Mouse (Mus musculus) CH12.LX (cell line): ENCODE measurements at regions not wholly inside any gene's neighbourhood (a gene's known extent, or its start where the extent isn't known, plus 50 kb on each side); places are given as distances from the start of the nearest gene placed in this dataset.
A peak's percentile ranks its signal among the peaks of the same experiment; 100 is the strongest.

Experiments
- MEF2A ChIP-seq: IDR thresholded peaks from 2 replicates; pipeline ENCODE4 v1.6.1; 2014; ENCODE audit warnings: low read depth, mild to moderate bottlenecking, inconsistent platforms, low read length, improper control_type of control experiment, borderline replicate concordance
- POLR2A ChIP-seq: IDR thresholded peaks from 2 replicates; pipeline ENCODE4 v1.6.1; 2011; ENCODE audit warnings: low read depth, mild to moderate bottlenecking, improper control_type of control experiment, low read length
- POLR2AphosphoS2 ChIP-seq: IDR thresholded peaks from 2 replicates; pipeline ENCODE4 v1.6.1; 2011; ENCODE audit warnings: low read depth, low read length, improper control_type of control experiment
- ZKSCAN1 ChIP-seq: IDR thresholded peaks from 2 replicates; pipeline ENCODE4 v1.6.1; 2012; ENCODE audit warnings: low read depth, inconsistent platforms, low read length, improper control_type of control experiment, borderline replicate concordance

DNA sequence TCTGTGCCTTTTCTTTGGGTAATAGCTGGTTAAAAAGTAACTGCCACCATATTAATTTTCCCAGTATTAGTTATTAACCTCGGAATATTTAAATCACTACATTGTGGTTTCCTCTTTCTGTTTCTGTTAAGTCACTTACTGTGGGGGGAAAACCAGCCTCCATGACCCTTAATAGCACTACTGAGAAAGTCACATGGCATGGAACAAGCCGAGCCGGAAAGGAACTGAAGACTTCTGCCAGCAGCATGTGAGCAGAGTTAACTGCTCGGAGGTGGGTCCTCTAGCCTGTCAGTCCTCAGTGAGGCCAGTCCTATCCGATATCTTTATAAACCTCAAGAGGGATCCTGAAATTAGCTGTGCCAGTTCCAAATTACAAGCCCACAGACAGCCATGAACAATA is 75.8 kb upstream of the C1qtnf3 start:
- TF ChIP-seq ZKSCAN1 (no peak), POLR2A (peak; percentile 33; the same call in 1 of the 2 replicates), MEF2A (peak; percentile 92; the same call in 1 of the 2 replicates), POLR2AphosphoS2 (no peak)
